Mouse (Mus musculus) midbrain, embryonic 16.5 days (tissue): ENCODE results near the gene Mgat4a. TPM values are rescaled to one million over a fixed set of nuclear protein-coding genes. Genes with fewer than 3 reads are reported as not detected.

Experiments used
- ATAC-seq: fragments of 200-750 bp; cut with Nextera tagmentation; 2 replicates; pipeline ENCODE4 v1.8.0; 2017; ENCODE audit warnings: moderate TSS enrichment
- H3K27ac ChIP-seq: fragments of 300-500 bp; sonication (generic); 2 replicates; pipeline ENCODE4 v1.5.1; 2014; ENCODE audit warnings: mild to moderate bottlenecking, low read length, mixed read lengths
- H3K27me3 ChIP-seq: fragments of 300-500 bp; sonication (generic); 2 replicates; pipeline ENCODE4 v1.6.1; 2014; ENCODE audit warnings: low read depth, low read length, mixed read lengths; ENCODE audit not compliant: control insufficient read depth, insufficient read depth
- H3K36me3 ChIP-seq: fragments of 300-500 bp; sonication (generic); 2 replicates; pipeline ENCODE4 v1.6.1; 2014; ENCODE audit warnings: mild to moderate bottlenecking, low read length, moderate library complexity, mixed read lengths; ENCODE audit not compliant: control insufficient read depth, insufficient read depth
- H3K4me1 ChIP-seq: fragments of 300-500 bp; sonication (generic); 2 replicates; pipeline ENCODE4 v1.6.1; 2014; ENCODE audit warnings: mild to moderate bottlenecking, low read length, mixed read lengths; ENCODE audit not compliant: control insufficient read depth, insufficient read depth
- H3K4me2 ChIP-seq: fragments of 300-500 bp; sonication (generic); 2 replicates; pipeline ENCODE4 v1.6.1; 2014; ENCODE audit warnings: mild to moderate bottlenecking, low read length, mixed read lengths
- H3K4me3 ChIP-seq: fragments of 300-500 bp; sonication (generic); 2 replicates; pipeline ENCODE4 v1.5.1; 2014; ENCODE audit warnings: low read depth, mild to moderate bottlenecking, low read length, moderate library complexity, mixed read lengths
- H3K9ac ChIP-seq: fragments of 300-500 bp; sonication (generic); 2 replicates; pipeline ENCODE4 v1.6.1; 2014; ENCODE audit warnings: low read depth, low read length, mixed read lengths
- H3K9me3 ChIP-seq: fragments of 300-500 bp; sonication (generic); replicated peaks from 2 replicates; pipeline ENCODE4 v1.6.1; 2014; ENCODE audit warnings: mild to moderate bottlenecking, low read length, mixed read lengths; ENCODE audit not compliant: control insufficient read depth, poor library complexity, severe bottlenecking
- WGBS: fragments of 180-500 bp; shearing (Covaris S2); extraction: QIAGEN DNeasy Blood & Tissue Kit; methylation state at CpG from one replicate; pipeline ENCODE4 v1.1.7; 2014; 5-methylcytosine and 5-hydroxymethylcytosine counted together
- polyA plus RNA-seq: library from polyadenylated mRNA; unstranded; fragments of >200 nt; fragmentation: Nextera tagmentation; extraction: Ambion mirVana; gene quantifications from 2 replicates; pipeline ENCODE4 v1.2.1, GENCODE M21; 2015

Gene Mgat4a
- polyA plus RNA-seq, 1 experiment from 2014 or later: 11.7 TPM

DNA sequence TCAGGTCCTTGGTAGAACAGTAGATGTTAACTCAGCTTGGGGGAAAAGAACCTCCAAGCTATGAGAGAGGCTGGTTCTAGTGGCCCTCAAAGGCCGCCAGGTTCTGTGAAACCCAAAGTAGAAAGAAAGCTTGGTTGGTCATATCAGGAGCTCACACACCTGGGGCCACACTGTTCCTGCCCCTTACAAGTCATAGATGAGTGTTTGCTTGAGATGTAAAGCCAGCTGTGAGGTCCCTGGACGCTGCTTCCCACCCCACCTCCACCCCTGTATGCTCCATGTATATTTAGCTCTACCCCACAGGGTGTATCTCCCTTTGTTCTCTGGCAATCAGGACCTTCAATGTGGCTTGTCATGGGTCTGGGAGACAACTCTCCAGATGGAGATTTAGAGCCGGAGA lies 132.1 kb downstream of the Mgat4a start:
- Histone ChIP-seq H3K36me3 (peaks cover 4% of the 10 kb centered on the region; the same call in 1 of the 2 replicates), H3K4me1 (no peaks in the 10 kb centered on the region), H3K27me3 (no peaks in the 10 kb centered on the region), H3K9ac (no peak overlapping the region), H3K4me3 (no peak overlapping the region), H3K27ac (no peak overlapping the region), H3K9me3 (no peaks in the 10 kb centered on the region), H3K4me2 (no peak overlapping the region)
- WGBS: 85% methylated on average over 3 of the region's 3 CpGs
- no peak for ATAC-seq

DNA sequence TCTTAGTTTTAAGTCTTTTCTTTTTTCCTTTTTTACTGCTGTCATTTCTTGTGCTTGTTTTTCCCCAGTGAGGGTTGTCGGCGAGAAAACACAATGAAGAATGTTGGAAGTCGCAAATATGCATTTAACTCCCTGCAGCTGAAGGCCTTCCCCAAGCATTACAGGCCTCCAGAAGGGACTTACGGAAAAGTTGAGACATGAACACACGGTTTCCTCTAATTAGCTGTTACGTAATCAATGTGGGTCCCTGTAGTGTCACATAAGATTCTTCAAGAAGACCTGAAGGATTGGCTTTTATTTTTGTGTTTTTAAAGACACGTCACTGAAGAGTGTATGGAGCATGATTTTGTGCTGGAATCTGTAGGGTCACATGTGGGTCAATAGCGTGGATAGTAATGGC lies 132.8 kb downstream of the Mgat4a start:
- no peaks in the 10 kb centered on the region for H3K9me3 ChIP-seq
- no peak overlapping the region for H3K27ac ChIP-seq
- ATAC-seq: no peak
- H3K4me2 ChIP-seq: no peak overlapping the region
- no peaks in the 10 kb centered on the region for H3K4me1 ChIP-seq
- H3K36me3 ChIP-seq: peaks cover 4% of the 10 kb centered on the region; the same call in 1 of the 2 replicates
- WGBS: 84% methylated on average over 8 of the region's 8 CpGs
- no peak overlapping the region for H3K9ac ChIP-seq
- no peak overlapping the region for H3K4me3 ChIP-seq
- no peaks in the 10 kb centered on the region for H3K27me3 ChIP-seq

DNA sequence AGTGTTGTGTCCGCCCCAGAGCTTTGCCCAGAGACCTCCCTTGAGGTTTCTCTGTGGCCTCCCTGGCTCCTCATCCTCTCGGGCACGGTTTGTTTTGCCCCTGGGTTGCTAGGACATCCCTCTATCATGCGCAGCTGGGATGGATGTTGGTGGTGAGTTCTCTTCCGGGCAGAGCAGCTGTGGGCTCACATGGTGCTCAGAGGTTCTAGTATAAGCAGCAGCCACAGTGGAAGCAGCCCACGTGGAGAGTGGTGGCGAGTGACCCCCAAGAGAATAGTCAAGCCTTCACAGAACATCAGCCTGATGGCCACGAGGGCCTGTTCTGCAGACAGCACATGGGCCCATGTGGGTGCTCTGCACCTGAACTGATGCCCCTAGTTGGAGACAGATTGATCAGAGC lies 133.6 kb downstream of the Mgat4a start:
- Histone ChIP-seq H3K4me2 (no peak overlapping the region), H3K4me3 (no peak overlapping the region), H3K27ac (no peak overlapping the region), H3K36me3 (peaks cover 4% of the 10 kb centered on the region; the same call in 1 of the 2 replicates), H3K9ac (no peak overlapping the region), H3K9me3 (no peaks in the 10 kb centered on the region), H3K4me1 (no peaks in the 10 kb centered on the region), H3K27me3 (no peaks in the 10 kb centered on the region)
- WGBS: 84% methylated on average over 8 of the region's 8 CpGs
- no peak for ATAC-seq

DNA sequence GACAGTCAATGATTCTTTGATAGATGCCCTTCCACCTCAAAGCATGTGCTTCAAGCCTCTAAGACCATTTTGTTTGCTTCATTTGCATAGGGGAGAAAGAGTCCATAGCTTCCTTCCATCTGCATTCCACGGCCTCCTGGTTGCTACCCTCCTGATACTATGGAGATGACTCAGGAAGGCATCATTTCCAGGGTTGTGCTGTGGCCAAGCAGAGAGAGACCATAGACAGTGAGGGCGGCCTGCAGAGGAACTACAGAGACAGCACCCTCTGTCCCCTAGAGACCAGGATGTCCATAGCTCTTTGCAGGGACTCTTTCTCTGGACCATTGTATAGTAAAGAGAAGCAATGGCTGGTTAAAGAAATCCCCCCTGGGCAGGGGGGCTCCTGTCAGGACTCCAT lies 135.7 kb downstream of the Mgat4a start:
- Histone ChIP-seq H3K4me1 (no peaks in the 10 kb centered on the region), H3K27ac (no peak overlapping the region), H3K4me3 (no peak overlapping the region), H3K36me3 (peaks cover 4% of the 10 kb centered on the region; the same call in 1 of the 2 replicates), H3K4me2 (no peak overlapping the region), H3K27me3 (no peaks in the 10 kb centered on the region), H3K9ac (no peak overlapping the region), H3K9me3 (no peaks in the 10 kb centered on the region)
- 77% methylated on average over 2 of the region's 2 CpGs for WGBS
- no peak for ATAC-seq

DNA sequence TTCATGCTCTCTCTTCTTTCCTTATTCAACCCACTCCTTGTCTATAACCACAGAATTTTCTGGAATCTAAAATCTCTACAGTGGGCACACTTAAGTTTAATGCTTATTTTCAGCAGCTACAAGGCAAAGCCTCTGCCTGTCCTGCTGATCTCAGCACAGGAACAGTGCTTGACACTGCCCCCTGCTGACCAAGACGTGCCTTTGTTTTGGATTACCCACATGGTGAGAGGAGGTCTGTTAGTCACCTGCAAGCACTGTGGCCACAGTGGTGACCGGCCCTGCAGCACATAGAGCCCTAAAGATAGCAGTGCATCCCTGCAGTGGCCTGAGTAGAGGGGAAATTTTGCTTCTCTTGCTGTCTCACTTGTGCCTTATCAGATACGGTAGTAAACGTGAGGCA lies 139.1 kb downstream of the Mgat4a start:
- Histone ChIP-seq H3K36me3 (peaks cover 5% of the 10 kb centered on the region; the same call in 1 of the 2 replicates), H3K4me1 (no peaks in the 10 kb centered on the region), H3K4me3 (no peak overlapping the region), H3K9ac (no peak overlapping the region), H3K27me3 (no peaks in the 10 kb centered on the region), H3K9me3 (no peaks in the 10 kb centered on the region), H3K4me2 (no peak overlapping the region), H3K27ac (no peak overlapping the region)
- WGBS: 58% methylated on average over 4 of the region's 4 CpGs
- ATAC-seq: no peak

DNA sequence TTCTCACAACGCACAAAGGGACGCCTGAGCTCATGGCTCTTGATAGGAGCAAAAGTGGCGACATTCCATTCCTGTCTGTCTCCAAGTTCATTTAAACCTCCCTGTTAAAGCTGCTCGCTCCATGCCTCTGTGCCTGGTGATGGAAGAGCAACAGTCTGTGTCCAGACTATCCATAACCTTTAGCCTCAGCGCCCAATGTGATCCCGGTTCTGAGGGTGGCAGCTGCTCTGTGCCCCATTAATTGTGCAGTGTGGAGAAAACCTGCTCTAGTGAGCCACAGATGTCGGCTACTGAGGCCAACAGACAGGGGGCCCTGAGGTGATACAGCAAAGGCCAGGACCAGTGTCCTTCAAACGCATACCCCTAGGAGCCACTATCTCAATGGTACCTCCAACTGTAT lies 141.1 kb downstream of the Mgat4a start:
- H3K27ac ChIP-seq: no peak overlapping the region
- no peaks in the 10 kb centered on the region for H3K9me3 ChIP-seq
- no peak overlapping the region for H3K4me3 ChIP-seq
- ATAC-seq: no peak
- H3K4me2 ChIP-seq: no peak overlapping the region
- 63% methylated on average over 8 of the region's 8 CpGs for WGBS
- H3K9ac ChIP-seq: no peak overlapping the region
- H3K27me3 ChIP-seq: no peaks in the 10 kb centered on the region
- H3K36me3 ChIP-seq: peaks cover 7% of the 10 kb centered on the region; the same call in 1 of the 2 replicates
- no peaks in the 10 kb centered on the region for H3K4me1 ChIP-seq

DNA sequence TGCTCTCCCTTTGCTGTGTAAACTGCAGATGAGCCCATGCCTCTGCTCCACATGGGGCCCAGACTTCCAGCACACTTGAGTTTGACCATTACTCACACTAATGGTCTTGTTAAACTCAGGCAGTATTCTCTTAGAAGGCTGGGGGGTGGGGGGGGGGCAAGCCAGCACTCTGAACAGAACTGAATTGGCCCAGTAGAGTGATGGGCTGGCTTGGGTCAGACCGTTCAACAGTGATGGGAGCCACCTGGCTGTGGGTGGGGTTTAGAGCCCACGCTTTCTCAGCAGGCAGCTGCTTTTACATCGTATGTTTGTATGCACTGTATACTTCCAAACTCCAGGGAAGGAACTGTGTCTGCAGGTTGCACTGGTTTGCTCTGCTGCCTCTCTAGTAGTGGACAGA lies 141.9 kb downstream of the Mgat4a start:
- Histone ChIP-seq H3K4me2 (no peak overlapping the region), H3K27me3 (no peaks in the 10 kb centered on the region), H3K4me3 (no peak overlapping the region), H3K9ac (no peak overlapping the region), H3K27ac (no peak overlapping the region), H3K9me3 (no peaks in the 10 kb centered on the region), H3K36me3 (peaks cover 11% of the 10 kb centered on the region; the same call in 1 of the 2 replicates), H3K4me1 (no peaks in the 10 kb centered on the region)
- WGBS: 69% methylated on average over 3 of the region's 3 CpGs
- no peak for ATAC-seq

DNA sequence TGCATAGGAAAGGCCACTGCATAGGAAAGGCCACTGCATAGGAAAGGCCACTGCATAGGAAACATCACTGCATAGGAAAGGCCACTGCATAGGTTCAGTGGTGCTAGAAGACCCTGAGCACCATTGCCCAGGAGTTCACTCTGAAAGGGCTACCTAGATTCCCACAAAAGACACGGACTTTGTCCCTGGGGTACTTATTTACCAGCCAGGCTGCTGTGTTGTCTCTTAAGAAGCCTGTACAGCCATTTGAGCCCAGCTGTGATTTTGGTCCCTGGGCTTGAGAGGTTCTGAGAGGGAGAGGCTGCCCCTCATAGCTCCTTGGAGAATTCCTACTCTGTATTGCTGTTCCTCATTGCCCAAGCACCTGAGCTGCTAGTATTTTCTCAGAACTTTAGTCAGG lies 144.3 kb downstream of the Mgat4a start:
- no peak overlapping the region for H3K9ac ChIP-seq
- H3K4me1 ChIP-seq: no peaks in the 10 kb centered on the region
- 65% methylated on average over 1 of the region's 1 CpGs for WGBS
- no peak overlapping the region for H3K4me3 ChIP-seq
- no peak overlapping the region for H3K4me2 ChIP-seq
- H3K27me3 ChIP-seq: no peaks in the 10 kb centered on the region
- H3K27ac ChIP-seq: no peak overlapping the region
- ATAC-seq: no peak
- peaks cover 23% of the 10 kb centered on the region for H3K36me3 ChIP-seq
- no peaks in the 10 kb centered on the region for H3K9me3 ChIP-seq

DNA sequence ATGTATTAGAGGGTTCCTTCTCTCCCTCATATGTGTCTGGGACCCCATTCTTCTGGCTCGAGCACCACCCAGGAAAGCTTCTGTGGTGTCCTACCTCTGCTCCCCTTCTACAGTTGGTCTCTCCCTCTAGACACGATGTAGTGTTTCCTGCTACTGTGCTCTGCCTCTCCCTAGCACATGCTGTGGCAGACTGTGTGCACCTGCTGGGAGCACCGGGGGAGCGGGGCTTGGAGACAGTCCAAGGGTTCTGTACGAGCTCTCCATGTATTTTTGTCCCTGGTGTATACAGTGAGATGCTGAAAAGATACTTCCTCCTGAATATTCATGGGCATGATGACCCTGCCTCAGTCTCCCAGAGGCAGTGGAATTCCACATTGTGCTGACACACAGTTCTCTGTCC lies 147.6 kb downstream of the Mgat4a start:
- no peak overlapping the region for H3K27ac ChIP-seq
- H3K27me3 ChIP-seq: no peaks in the 10 kb centered on the region
- no peak overlapping the region for H3K9ac ChIP-seq
- H3K4me3 ChIP-seq: no peak overlapping the region
- H3K36me3 ChIP-seq: peaks cover 30% of the 10 kb centered on the region
- no peaks in the 10 kb centered on the region for H3K9me3 ChIP-seq
- no peaks in the 10 kb centered on the region for H3K4me1 ChIP-seq
- no peak overlapping the region for H3K4me2 ChIP-seq
- 67% methylated on average over 5 of the region's 5 CpGs for WGBS
- ATAC-seq: no peak
